Mouse (Mus musculus): ENCODE results near the gene Rtp2.

GRCm38 (mm10) chr16:23932294-23932693 is at the start of gene Rtp2:
- TF ChIP-seq CTCF (IDR thresholded peaks at IDR 0.05; ENCODE audit: extremely low read depth, insufficient read depth, insufficient read length, insufficient replicate concordance): no peak
- no peak for TF ChIP-seq POLR2A (IDR thresholded peaks at IDR 0.05; ENCODE audit: low read depth, low read length)

Measured in spleen, adult 2 months (tissue).